Mouse (Mus musculus) spleen, postnatal 0 days (tissue): ENCODE data around the gene Fsd2. TPM values are rescaled to one million over a fixed set of nuclear protein-coding genes. Genes with fewer than 3 reads are reported as not detected.

Source experiments
- microRNA counts: library from miRNA; unstranded; fragments of <30 nt; microRNA quantifications from one replicate; lab custom pipeline; 2015
- polyA plus RNA-seq: library from polyadenylated mRNA; unstranded; fragments of >200 nt; fragmentation: Nextera tagmentation; extraction: Ambion mirVana; gene quantifications from 2 replicates; pipeline ENCODE4 v1.2.1, GENCODE M21; 2015

The Fsd2 gene
- 0.32 and 0.63 TPM in 2 replicates for polyA plus RNA-seq

DNA sequence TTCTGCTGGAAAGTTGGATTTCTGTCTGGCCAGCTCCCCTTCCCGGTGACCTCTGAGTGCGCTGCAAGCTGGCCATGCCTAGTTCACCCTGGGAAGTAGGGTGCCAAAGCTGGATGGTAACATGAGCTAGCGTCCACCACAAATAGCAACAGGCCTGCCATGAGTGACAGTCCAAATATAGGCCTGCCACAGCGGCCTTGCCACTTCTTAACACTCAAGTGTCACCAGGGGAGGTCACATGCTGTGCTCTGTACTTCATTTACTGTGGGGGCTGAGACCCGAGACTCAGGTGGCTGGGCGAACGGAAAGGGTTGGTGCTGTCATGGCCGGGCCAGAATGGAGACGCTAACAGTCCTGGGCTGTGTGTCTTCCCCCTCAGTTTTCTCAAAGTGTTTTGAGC lies at the start of gene Fsd2:
Gene Fsd2, minus strand, starts transcription at position 53 of the 400 bp plus-strand sequence.

DNA sequence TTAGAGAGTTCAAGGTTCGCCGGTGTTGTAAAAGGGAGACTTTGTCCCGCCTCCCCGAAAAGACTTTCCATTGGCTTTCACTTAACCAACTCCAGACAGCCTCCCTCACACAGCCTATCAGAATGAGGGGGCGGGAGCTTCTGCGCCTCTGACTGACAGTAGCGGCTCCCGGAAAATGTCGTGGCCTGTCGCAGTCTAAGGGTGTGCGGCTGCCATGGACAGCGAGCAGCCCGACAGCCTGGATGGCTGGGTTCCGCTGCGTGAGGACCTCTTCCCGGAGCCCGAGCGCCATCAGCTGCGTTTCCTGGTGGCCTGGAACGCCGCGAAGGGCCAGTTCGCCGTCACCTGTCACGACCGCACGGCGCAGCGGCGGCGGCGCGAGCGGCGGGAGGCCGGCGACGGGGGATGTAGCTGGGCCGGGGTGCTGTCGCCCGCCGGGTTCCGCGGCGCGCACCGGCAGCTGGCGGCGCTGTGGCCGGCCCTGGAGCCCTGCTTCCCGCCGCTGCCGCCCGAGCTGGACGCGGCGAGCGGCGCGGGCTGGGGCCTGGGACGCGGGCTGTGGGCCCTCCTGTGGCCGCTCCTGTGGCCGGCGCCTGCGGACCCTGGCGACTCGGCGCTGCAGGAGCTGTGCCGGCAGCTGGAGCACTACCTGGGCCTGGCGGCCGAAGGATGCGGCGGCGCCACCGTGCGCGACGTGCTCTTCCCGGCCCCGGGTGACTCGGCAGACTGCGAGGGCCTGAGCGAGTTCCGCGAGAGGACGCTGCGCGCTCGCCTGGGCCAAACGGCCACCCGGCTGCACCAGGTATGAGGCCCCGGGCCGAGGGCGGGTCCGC lies 4.6 kb upstream of the Fsd2 start, which contains the start of gene Whamm:
Gene Whamm, plus strand, starts transcription at position 159 of the 833 bp plus-strand sequence.

DNA sequence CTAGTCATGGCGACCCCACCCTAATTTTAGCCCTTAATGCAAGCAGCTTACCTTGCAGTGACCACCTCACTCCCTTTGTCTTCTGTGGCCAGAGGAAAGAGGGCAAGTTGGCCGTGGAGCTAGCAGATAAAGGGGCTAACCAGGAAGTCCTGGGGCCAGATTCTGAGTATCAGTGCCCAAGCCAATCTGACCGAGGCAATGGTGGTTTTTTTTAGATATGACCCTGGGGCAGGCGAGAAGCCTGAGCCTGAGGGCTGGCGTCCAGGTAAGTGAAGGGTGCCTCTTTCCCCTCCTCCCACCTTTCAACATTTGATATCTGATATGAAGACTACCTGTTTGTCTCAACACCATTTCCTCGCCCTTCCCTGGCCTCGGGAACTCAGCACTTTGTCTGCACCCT lies 68.6 kb downstream of the Fsd2 start, which contains the start of gene BC048679:
Gene BC048679, minus strand, starts transcription at position 101 of the 400 bp plus-strand sequence.

GRCm38 (mm10) chr7:81493331-81494021 lies 73.3 kb downstream of the Fsd2 start, which contains the start of gene Ap3b2:
Gene Ap3b2 (minus strand): TSS chr7:81493925.

MicroRNAs within 50 kb of the gene (microRNA counts, 519-probe panel; counts per million panel counts)
- microRNA mmu-miR-1839-3p (lab: Ali Mortazavi, UCI) (88.3 counts per million), microRNA mmu-miR-1839-5p (lab: Ali Mortazavi, UCI) (4,516 counts per million, percentile 21 among the panel's probes with 10 or more counts)

Other genes with a start within 250 kb of the Fsd2 start
- 1,170 and 1,181 TPM in 2 replicates for gene Rps17, start 221.7 kb downstream of the Fsd2 start, polyA plus RNA-seq
- 0.32 TPM in 2 replicates for gene Cpeb1, start 111.5 kb downstream of the Fsd2 start, polyA plus RNA-seq
- 0.12 TPM in 1 of 2 replicates, not detected in the other for gene Ap3b2, start 73.0 kb downstream of the Fsd2 start, polyA plus RNA-seq
- gene BC048679, start 68.7 kb downstream of the Fsd2 start, polyA plus RNA-seq = not detected in 2 replicates
- 5.6 and 6.3 TPM in 2 replicates for gene Whamm, start 4.3 kb upstream of the Fsd2 start, polyA plus RNA-seq
- gene Homer2, start 140.6 kb upstream of the Fsd2 start, polyA plus RNA-seq = 3.8 and 4.2 TPM in 2 replicates
- 95.3 TPM in 2 replicates for gene Ramac, start 196.0 kb upstream of the Fsd2 start, polyA plus RNA-seq
- gene 3110040N11Rik, start 222.5 kb upstream of the Fsd2 start, polyA plus RNA-seq = 33.2 and 33.7 TPM in 2 replicates